Mouse (Mus musculus) gastrocnemius, adult 2 months (tissue): ENCODE results near the gene Ano9. TPM values are rescaled to one million over a fixed set of nuclear protein-coding genes. Genes with fewer than 3 reads are reported as not detected.

Experiments
- DNase-seq: peaks from one replicate; pipeline ENCODE4 v3.0.0; 2022
- H3K27ac ChIP-seq: fragments of 200-600 bp; 2 replicates; pipeline ENCODE4 v1.8.1; 2022; ENCODE audit warnings: mild to moderate bottlenecking
- H3K4me3 ChIP-seq: fragments of 200-600 bp; 2 replicates; pipeline ENCODE4 v1.8.1; 2022; ENCODE audit warnings: mild to moderate bottlenecking, moderate library complexity
- CTCF ChIP-seq: fragments of 200-600 bp; IDR thresholded peaks from 2 replicates; pipeline ENCODE4 v1.8.1; 2022; ENCODE audit warnings: antibody characterized with exemption, mild to moderate bottlenecking, moderate library complexity
- intact Hi-C: fragments of 180-260 bp; cut with DNase I; formaldehyde crosslinking; loops from one replicate; pipeline ENCODE4 v1.15.1; 2025
- total RNA-seq, 2 experiments: library from RNA; stranded (reverse); gene quantifications; 2 replicates each; pipeline ENCODE4 v1.2.3; 2021

Gene Ano9
- total RNA-seq, 2 experiments from 2014 or later = not detected

DNA sequence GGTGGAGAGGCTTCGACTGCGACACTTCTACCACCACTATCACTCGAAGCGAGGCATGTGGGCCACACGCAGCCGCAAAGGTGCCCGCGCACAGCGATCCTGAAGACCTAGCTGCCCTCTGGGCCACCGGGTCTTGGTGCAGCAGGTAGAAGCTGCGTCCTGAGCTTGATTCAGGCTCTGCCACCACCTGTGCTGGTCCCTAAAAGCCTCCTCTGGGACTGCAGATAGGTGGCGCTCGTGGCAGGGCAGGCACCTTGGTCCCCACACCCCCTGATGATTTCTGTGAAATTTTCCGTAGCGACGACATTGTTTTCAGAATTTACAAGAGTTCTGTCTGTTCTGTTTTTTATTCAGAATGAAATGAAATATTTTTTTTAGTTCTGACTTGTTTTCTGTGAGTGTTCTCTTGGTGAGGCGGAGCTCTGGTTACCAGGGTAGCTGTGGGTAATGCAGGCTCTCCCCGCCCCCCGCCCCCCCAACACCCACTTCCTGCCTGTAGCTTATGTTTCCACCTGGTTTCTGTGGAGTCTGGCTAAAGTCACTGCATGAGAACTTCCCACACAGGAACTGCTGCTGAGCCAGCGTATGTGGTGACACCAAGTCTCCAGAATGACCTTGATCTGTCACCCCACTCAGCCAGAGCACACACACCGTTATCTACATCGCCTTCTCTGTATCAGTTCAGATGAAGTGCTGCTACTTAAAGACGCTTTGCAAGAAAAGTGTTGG is 45.4 kb downstream of the Ano9 start:
- no peak for DNase-seq
- intact Hi-C loops = loop anchor here (5.0 kb wide), 1 partner anchor 105 kb away; no protein-coding TSS in a partner anchor
- Histone ChIP-seq H3K27ac (no peak overlapping the region), H3K4me3 (no peak overlapping the region)
- TF ChIP-seq CTCF = peak; percentile 62

- peak; percentile 74 for TF ChIP-seq CTCF
- intact Hi-C loops = loop anchor here (5.0 kb wide), 1 partner anchor 107 kb away; no protein-coding TSS in a partner anchor
- Histone ChIP-seq H3K4me3 (peak overlapping the region; percentile 61), H3K27ac (no peak overlapping the region)
- DNase-seq = peak; percentile 70
These were observed 47.3 kb downstream of the Ano9 start for GRCm38 (mm10) chr7:141070058-141070862.

- H3K27ac ChIP-seq = no peak overlapping the region
- no peak for DNase-seq
- H3K4me3 ChIP-seq = no peak overlapping the region
- no peak for TF ChIP-seq CTCF
- intact Hi-C loops = no loop called here
These were observed 49.3 kb downstream of the Ano9 start for GRCm38 (mm10) chr7:141068351-141068750.

GRCm38 (mm10) chr7:141064576-141064975 is 53.0 kb downstream of the Ano9 start:
- H3K27ac ChIP-seq = no peak overlapping the region
- TF ChIP-seq CTCF = no peak
- intact Hi-C loops = no loop called here
- H3K4me3 ChIP-seq = no peak overlapping the region
- no peak for DNase-seq

DNA sequence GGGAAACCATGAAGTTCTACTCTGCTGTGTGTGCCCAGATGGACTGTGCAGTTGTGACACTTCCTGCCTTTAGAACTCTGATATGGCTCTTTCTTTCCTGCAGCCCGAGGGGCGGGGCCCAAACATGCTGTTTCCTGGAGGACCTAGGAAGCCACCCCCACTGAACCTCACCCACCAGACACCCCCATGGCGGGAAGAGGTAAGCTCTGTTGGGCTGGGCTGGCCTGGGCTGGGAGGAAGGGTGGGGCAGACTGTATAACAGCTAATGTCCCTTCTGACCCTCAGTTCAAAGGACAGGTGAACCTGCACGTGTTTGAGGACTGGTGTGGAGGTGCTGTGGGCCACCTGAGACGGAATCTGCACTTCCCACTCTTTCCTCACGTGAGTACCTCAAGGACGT is 53.4 kb downstream of the Ano9 start:
- no peak for DNase-seq
- no peak overlapping the region for H3K4me3 ChIP-seq
- no peak for TF ChIP-seq CTCF
- intact Hi-C loops = no loop called here
- H3K27ac ChIP-seq = no peak overlapping the region

- TF ChIP-seq CTCF = no peak
- Histone ChIP-seq H3K4me3 (no peak overlapping the region), H3K27ac (no peak overlapping the region)
- intact Hi-C loops = no loop called here
- DNase-seq = no peak
These were observed 54.3 kb downstream of the Ano9 start for GRCm38 (mm10) chr7:141063353-141063752.

- H3K27ac ChIP-seq = no peak overlapping the region
- intact Hi-C loops = no loop called here
These were observed 55.1 kb downstream of the Ano9 start for GRCm38 (mm10) chr7:141062525-141062924.

DNA sequence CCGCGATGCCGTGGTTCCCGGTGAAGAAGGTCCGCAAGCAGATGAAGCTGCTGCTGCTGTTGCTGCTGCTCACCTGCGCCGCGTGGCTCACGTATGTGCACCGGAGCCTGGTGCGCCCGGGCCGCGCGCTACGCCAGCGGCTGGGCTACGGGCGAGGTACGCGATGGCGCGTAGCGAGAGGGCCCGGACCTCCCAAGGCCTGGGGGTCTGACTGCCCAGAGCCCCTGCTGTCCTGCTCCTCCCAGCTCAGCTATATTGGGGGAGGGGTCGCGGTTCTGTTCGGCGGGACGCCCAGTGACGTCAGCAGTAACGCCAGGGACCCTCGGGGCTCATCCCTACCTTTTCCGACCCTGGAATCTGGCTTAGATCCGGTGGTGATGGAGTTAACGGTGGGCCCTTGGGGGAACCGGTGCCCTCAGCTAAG is 56.3 kb downstream of the Ano9 start:
- H3K27ac ChIP-seq = no peak overlapping the region
- intact Hi-C loops = no loop called here
- peak overlapping the region; percentile 70 for H3K4me3 ChIP-seq
- DNase-seq = no peak
- no peak for TF ChIP-seq CTCF

More at GRCm38 (mm10) chr7:141062525-141062924, 55.1 kb downstream of the Ano9 start:
- DNase-seq = no peak
- TF ChIP-seq CTCF = no peak
- no peak overlapping the region for H3K4me3 ChIP-seq

- H3K27ac ChIP-seq = no peak within 1 kb of the TSS
- peak within 1 kb of the TSS; percentile 70 for H3K4me3 ChIP-seq
- no peak for TF ChIP-seq CTCF
- peak; percentile 76 for DNase-seq
- intact Hi-C loops = no loop called here
These were observed 57.0 kb downstream of the Ano9 start, which contains the start of gene B4galnt4 for GRCm38 (mm10) chr7:141060426-141061242. Gene B4galnt4, plus strand, starts transcription at chr7:141061104.

DNA sequence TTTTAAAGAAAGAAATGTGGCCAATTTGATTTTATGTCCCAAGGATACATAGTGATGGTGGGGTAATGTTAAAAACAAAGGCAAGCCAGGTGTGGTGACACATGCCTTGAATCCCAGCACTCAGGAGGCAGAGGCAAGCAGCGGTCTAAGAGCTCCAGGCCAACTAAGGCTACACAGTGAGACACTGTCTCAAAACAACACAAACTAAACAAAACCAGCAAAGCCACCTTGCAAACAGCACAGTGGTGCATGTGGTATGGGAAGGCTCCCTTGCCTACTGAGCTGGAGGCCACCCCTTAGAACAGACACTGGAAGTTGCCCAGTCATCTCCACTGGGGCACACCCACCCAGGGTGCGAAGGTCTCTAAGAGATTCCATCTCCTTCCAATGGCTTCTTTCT is 57.7 kb downstream of the Ano9 start:
- intact Hi-C loops = no loop called here
- Histone ChIP-seq H3K4me3 (peak overlapping the region; percentile 70), H3K27ac (no peak overlapping the region)
- no peak for TF ChIP-seq CTCF
- no peak for DNase-seq

DNA sequence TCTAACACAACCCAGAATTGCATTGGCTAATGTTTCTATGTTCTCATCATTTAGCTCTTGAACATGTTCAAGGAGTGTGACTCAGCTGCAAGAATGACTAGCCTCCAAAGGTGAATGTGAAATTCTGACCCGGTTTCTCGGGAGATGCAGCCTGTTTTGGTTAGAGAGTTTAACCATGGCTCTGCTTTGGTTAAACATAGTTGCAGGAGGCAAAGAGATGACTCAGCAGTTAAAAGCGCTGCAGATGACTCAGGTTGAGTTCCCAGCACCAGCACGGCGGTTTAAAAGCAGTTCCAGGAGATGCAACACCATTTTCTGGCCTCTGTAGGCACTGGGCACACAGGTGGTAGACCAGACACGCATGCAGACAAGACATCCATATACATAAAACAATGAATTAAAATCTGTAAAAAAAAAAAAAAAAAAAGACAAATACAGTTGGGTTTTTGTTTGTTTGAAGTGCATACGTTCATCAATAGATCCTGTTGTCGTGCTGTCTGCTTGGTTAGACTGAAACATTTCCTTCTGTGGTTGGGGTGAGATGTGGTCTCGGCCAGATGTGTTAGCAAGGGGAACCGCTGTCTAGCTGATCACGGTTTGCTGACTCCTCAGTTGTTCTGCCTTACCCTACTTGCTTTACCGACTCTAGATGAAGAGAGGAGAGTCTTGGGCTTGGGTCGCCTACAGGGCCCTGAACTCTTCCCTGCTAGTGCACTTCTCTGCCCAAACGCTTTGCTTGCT is 58.8 kb downstream of the Ano9 start:
- intact Hi-C loops = no loop called here
- TF ChIP-seq CTCF = no peak
- no peak for DNase-seq

DNA sequence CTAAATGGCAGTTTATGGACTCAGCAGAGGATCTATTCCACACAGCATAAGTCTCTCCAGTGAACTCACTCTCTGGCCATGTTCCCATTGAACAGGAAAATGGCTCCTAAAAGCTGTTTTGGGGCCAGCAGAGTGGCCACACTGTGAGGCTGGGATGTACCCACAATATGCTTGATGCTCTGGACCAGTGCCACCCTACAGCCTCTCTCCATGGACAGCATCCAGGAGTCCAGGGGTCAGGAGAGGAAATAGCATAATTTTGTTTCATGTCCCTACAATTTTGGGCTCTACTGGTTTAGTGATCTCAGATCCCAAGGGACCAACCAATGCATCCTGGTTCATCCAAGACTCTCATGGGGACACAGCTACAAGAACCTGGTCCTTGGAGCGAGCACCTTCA is 60.1 kb downstream of the Ano9 start:
- no peak overlapping the region for H3K4me3 ChIP-seq
- intact Hi-C loops = no loop called here
- DNase-seq = no peak
- no peak overlapping the region for H3K27ac ChIP-seq
- no peak for TF ChIP-seq CTCF

More for the DNA sequence above, 58.8 kb downstream of the Ano9 start:
- Histone ChIP-seq H3K27ac (no peak overlapping the region), H3K4me3 (no peak overlapping the region)
